Mouse (Mus musculus) MEL (cell line): ENCODE measurements at regions not wholly inside any gene's neighbourhood (a gene's known extent, or its start where the extent isn't known, plus 50 kb on each side); places are given as distances from the start of the nearest gene placed in this dataset.

Experiments used
- DNase-seq: peaks from one replicate; pipeline ENCODE4 v3.0.0; 2011; ENCODE audit warnings: low read depth, low spot score
- H3K27ac ChIP-seq: 2 replicates; pipeline ENCODE4 v1.5.1; 2012; ENCODE audit warnings: low read depth, mild to moderate bottlenecking, control low read depth, low read length, moderate library complexity; ENCODE audit not compliant: control insufficient read depth
- H3K27me3 ChIP-seq, 2 experiments: fragments of 150-350 bp in 1 of 2; sonication (generic) in 1 of 2; 2 replicates each; pipeline ENCODE4 v1.6.1; 2012; ENCODE audit warnings: low read length in 2 of 2, mild to moderate bottlenecking in 2 of 2, improper control_type of control experiment in 1 of 2, moderate library complexity in 1 of 2; ENCODE audit not compliant: insufficient read depth in 2 of 2, control insufficient read depth in 1 of 2
- H3K36me3 ChIP-seq, 2 experiments: 2 replicates each; pipeline ENCODE4 v1.6.1; 2012 to 2014; ENCODE audit warnings: low read length in 2 of 2, improper control_type of control experiment in 1 of 2, inconsistent platforms in 1 of 2, mild to moderate bottlenecking in 1 of 2; ENCODE audit not compliant: insufficient read depth in 2 of 2, control insufficient read depth in 1 of 2
- H3K4me1 ChIP-seq, 2 experiments: fragments of 150-350 bp in 1 of 2; sonication (generic) in 1 of 2; 2 replicates each; pipeline ENCODE4 v1.6.1; 2012; ENCODE audit warnings: low read length in 2 of 2, improper control_type of control experiment in 1 of 2, mild to moderate bottlenecking in 1 of 2; ENCODE audit not compliant: insufficient read depth in 2 of 2, control insufficient read depth in 1 of 2
- H3K4me3 ChIP-seq, 2 experiments: fragments of 150-350 bp in 1 of 2; sonication (generic) in 1 of 2; 2 replicates each; pipeline ENCODE4 v1.5.1; 2012; ENCODE audit warnings: low read depth in 2 of 2, low read length in 2 of 2, mild to moderate bottlenecking in 2 of 2, moderate library complexity in 2 of 2, control low read depth in 1 of 2, improper control_type of control experiment in 1 of 2; ENCODE audit not compliant: control insufficient read depth in 1 of 2, insufficient read depth in 1 of 2
- H3K79me2 ChIP-seq: 2 replicates; pipeline ENCODE4 v1.6.1; 2012; ENCODE audit warnings: mild to moderate bottlenecking, low read length, moderate library complexity; ENCODE audit not compliant: control insufficient read depth, poor library complexity, insufficient read depth
- H3K9ac ChIP-seq: 2 replicates; pipeline ENCODE4 v1.6.1; 2012; ENCODE audit warnings: low read depth, mild to moderate bottlenecking, control low read depth, low read length, moderate library complexity; ENCODE audit not compliant: control insufficient read depth, poor library complexity, severe bottlenecking
- H3K9me3 ChIP-seq: fragments of 150-350 bp; sonication (generic); replicated peaks from 2 replicates; pipeline ENCODE4 v1.6.1; 2012; ENCODE audit warnings: mild to moderate bottlenecking, low read length, improper control_type of control experiment, moderate library complexity; ENCODE audit not compliant: insufficient read depth
- BHLHE40 ChIP-seq: IDR thresholded peaks from 2 replicates; pipeline ENCODE4 v1.6.1; 2012; ENCODE audit warnings: low read depth, mild to moderate bottlenecking, inconsistent platforms, low read length, improper control_type of control experiment, borderline replicate concordance
- CHD1 ChIP-seq: IDR thresholded peaks from 2 replicates; pipeline ENCODE4 v1.6.1; 2012; ENCODE audit warnings: low read depth, mild to moderate bottlenecking, inconsistent platforms, low read length, improper control_type of control experiment
- CHD2 ChIP-seq: IDR thresholded peaks from 2 replicates; pipeline ENCODE4 v1.6.1; 2011; ENCODE audit warnings: low read length, improper control_type of control experiment
- EP300 ChIP-seq, 2 experiments: IDR thresholded peaks; 2 replicates each; pipeline ENCODE4 v1.6.1; 2011; ENCODE audit warnings: improper control_type of control experiment in 2 of 2, low read length in 2 of 2, low read depth in 1 of 2, mild to moderate bottlenecking in 1 of 2
- ETS1 ChIP-seq: IDR thresholded peaks from 2 replicates; pipeline ENCODE4 v1.6.1; 2012; ENCODE audit warnings: low read depth, mild to moderate bottlenecking, inconsistent platforms, low read length, improper control_type of control experiment, moderate library complexity
- GABPA ChIP-seq: IDR thresholded peaks from 2 replicates; pipeline ENCODE4 v1.6.1; 2012; ENCODE audit warnings: low read depth, mild to moderate bottlenecking, inconsistent platforms, low read length, improper control_type of control experiment, moderate library complexity
- GATA1 ChIP-seq: IDR thresholded peaks from 2 replicates; pipeline ENCODE4 v1.6.1; 2011; ENCODE audit warnings: low read depth, low read length, improper control_type of control experiment
- KAT2A ChIP-seq: conservative IDR thresholded peaks from 2 replicates; pipeline ENCODE4 v1.6.1; 2012; ENCODE audit warnings: low read depth, low read length, improper control_type of control experiment, inconsistent platforms
- MAX ChIP-seq: IDR thresholded peaks from 2 replicates; pipeline ENCODE4 v1.6.1; 2011; ENCODE audit warnings: low read length, improper control_type of control experiment
- MAZ ChIP-seq: IDR thresholded peaks from 2 replicates; pipeline ENCODE4 v1.6.1; 2012; ENCODE audit warnings: low read depth, mild to moderate bottlenecking, inconsistent platforms, low read length, improper control_type of control experiment
- MEF2A ChIP-seq: IDR thresholded peaks from 2 replicates; pipeline ENCODE4 v1.6.1; 2014; ENCODE audit warnings: low read depth, mild to moderate bottlenecking, inconsistent platforms, low read length, improper control_type of control experiment; ENCODE audit not compliant: poor library complexity, insufficient replicate concordance, severe bottlenecking; ENCODE audit errors: extremely low read depth
- POLR2AphosphoS2 ChIP-seq: IDR thresholded peaks from 2 replicates; pipeline ENCODE4 v1.6.1; 2011; ENCODE audit warnings: low read length, improper control_type of control experiment
- POLR2AphosphoS5 ChIP-seq: IDR thresholded peaks from 2 replicates; pipeline ENCODE4 v1.6.1; 2012; ENCODE audit warnings: low read depth, borderline replicate concordance, mild to moderate bottlenecking, inconsistent platforms, low read length, moderate library complexity, mixed read lengths
- SIN3A ChIP-seq: IDR thresholded peaks from 2 replicates; pipeline ENCODE4 v1.6.1; 2012; ENCODE audit warnings: low read length, improper control_type of control experiment, inconsistent platforms
- SMC3 ChIP-seq: IDR thresholded peaks from 2 replicates; pipeline ENCODE4 v1.6.1; 2011; ENCODE audit warnings: low read depth, low read length, improper control_type of control experiment
- TAL1 ChIP-seq: IDR thresholded peaks from 2 replicates; pipeline ENCODE4 v1.6.1; 2012; ENCODE audit warnings: mild to moderate bottlenecking, inconsistent platforms, low read length, moderate library complexity, mixed read lengths
- TCF12 ChIP-seq: IDR thresholded peaks from 2 replicates; pipeline ENCODE4 v1.6.1; 2014; ENCODE audit warnings: low read depth, mild to moderate bottlenecking, inconsistent platforms, low read length, improper control_type of control experiment, moderate library complexity
- USF1 ChIP-seq: IDR thresholded peaks from 2 replicates; pipeline ENCODE4 v1.6.1; 2014; ENCODE audit warnings: low read depth, mild to moderate bottlenecking, inconsistent platforms, low read length, improper control_type of control experiment, moderate library complexity
- ZC3H11A ChIP-seq: IDR thresholded peaks from 2 replicates; pipeline ENCODE4 v1.6.1; 2012; ENCODE audit warnings: low read depth, mild to moderate bottlenecking, inconsistent platforms, low read length, improper control_type of control experiment

DNA sequence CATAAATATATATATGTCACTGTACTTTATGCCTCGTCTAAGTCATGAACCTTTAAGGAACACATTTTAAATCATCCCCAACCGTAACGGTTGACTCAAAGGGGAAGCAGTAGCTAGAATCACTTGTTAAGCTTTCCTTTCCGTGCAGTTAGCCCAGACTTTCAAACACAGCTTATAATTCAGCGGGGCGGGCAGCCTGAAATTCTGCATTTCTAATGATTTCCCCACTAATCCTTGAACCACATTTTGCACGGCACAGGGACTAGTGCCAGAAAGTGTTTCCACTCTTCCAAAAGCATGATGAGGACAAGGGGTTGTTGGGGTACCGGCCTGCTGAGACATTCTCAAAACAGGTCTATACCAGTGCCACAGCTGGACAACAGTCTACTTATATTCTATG lies 195.1 kb upstream of the Spred2 start:
- Histone ChIP-seq H3K9me3 (no peaks in the 10 kb centered on the region), H3K4me1 (no peaks in the 10 kb centered on the region), H3K27ac (no peak overlapping the region), H3K79me2 (no peaks in the 10 kb centered on the region), H3K27me3 (peaks cover 5 to 17% of the 10 kb centered on the region in 2 experiments), H3K36me3 (no peaks in the 10 kb centered on the region), H3K4me3 (no peak overlapping the region), H3K9ac (no peak overlapping the region)
- no peak for DNase-seq
- TF ChIP-seq ZC3H11A = no peak
- no peak for TF ChIP-seq CHD2
- no peak for TF ChIP-seq TCF12
- TF ChIP-seq SMC3 = no peak
- TF ChIP-seq BHLHE40 = no peak
- no peak for TF ChIP-seq MAZ
- no peak for TF ChIP-seq SIN3A

DNA sequence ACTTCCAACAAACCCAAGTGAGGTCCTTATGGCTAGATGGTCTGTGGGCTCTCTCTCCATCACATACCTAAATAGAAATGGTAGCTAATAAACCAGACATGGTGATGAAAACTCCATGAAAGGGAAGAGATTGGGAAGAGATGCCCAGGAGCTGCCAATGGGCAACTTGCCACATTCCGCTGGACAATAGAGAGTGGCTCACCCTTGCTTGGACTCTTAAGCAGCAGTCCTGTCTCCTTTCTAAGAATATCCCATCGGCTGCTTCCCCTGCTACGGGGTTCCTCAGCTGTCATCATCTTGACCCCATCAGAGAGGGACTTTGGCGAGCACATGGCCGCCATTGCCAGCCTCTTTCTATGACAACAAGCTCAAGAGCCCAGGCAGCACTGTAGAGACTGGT lies 193.4 kb upstream of the Spred2 start:
- Histone ChIP-seq H3K4me3 (no peak overlapping the region), H3K9me3 (no peaks in the 10 kb centered on the region), H3K4me1 (no peaks in the 10 kb centered on the region), H3K27me3 (peaks cover 5 to 17% of the 10 kb centered on the region in 2 experiments), H3K36me3 (no peaks in the 10 kb centered on the region), H3K9ac (no peak overlapping the region), H3K79me2 (no peaks in the 10 kb centered on the region), H3K27ac (no peak overlapping the region)
- no peak for DNase-seq
- TF ChIP-seq GATA1 (no peak), CHD1 (no peak), ETS1 (no peak), TAL1 (no peak), SMC3 (no peak), POLR2AphosphoS5 (no peak), USF1 (no peak), EP300 (IDR thresholded peaks at IDR 0.05; ENCODE audit: low read depth in 1 of 2, low read length in 2 of 2) (no peak), MAX (no peak), MEF2A (no peak), MAZ (no peak), GABPA (no peak), KAT2A (no peak), POLR2AphosphoS2 (no peak)
